24 mouse cellular contexts compared by ENCODE assay signal in genomic region chr15:19593746-19594145, GRCm38 (mm10).
A peak's percentile ranks its signal among the peaks of the same experiment; 100 is the strongest.
DNase-seq lines count a peak whose midpoint lies in the region; ATAC-seq and TF ChIP-seq lines count a peak whose summit lies in the region.
"Had no signal": no experiment of that assay in that cellular context is flagged by ENCODE, and none has a peak within 500 bp of the region (broad histone marks: within the 10 kb centered on the region; RNA-seq: fewer than 3 reads in every experiment).

No protein-coding gene starts in this region.

- no peak overlapping the region for H3K27ac ChIP-seq in forebrain, embryonic 16.5 days (ENCODE audit: low read length)
- H3K27ac ChIP-seq: hindbrain, embryonic 10.5 days; kidney, embryonic 15.5 days; liver, embryonic 12.5 days; macrophage; midbrain, embryonic 15.5 days; neural tube, embryonic 15.5 days had no signal

- H3K4me1 ChIP-seq in forebrain, embryonic 16.5 days (replicated peaks; ENCODE audit: control insufficient read depth, insufficient read depth, low read length) = no peaks in the 10 kb centered on the region
- H3K4me1 ChIP-seq: hindbrain, embryonic 10.5 days; kidney, embryonic 15.5 days; liver, embryonic 12.5 days; midbrain, embryonic 15.5 days; neural tube, embryonic 15.5 days had no signal

- peak; percentile 80 for ATAC-seq in forebrain, embryonic 16.5 days
- ATAC-seq in granulocyte monocyte progenitor cell, adult 5-6 weeks (replicated peaks; ENCODE audit: poor library complexity, severe bottlenecking) = no peak
- ATAC-seq: hindbrain, embryonic 16.5 days; liver, embryonic 12.5 days; liver, postnatal 0 days; midbrain, embryonic 15.5 days had no signal

- no peak for TF ChIP-seq CTCF in brain, embryonic 14.5 days (IDR thresholded peaks at IDR 0.05; ENCODE audit: borderline replicate concordance, extremely low read depth, insufficient read depth, insufficient read length)

- H3K36me3 ChIP-seq in forebrain, embryonic 16.5 days (ENCODE audit: control insufficient read depth, insufficient read depth) = no peaks in the 10 kb centered on the region
- H3K36me3 ChIP-seq: hindbrain, embryonic 10.5 days; kidney, embryonic 15.5 days; liver, embryonic 12.5 days; midbrain, embryonic 15.5 days; neural tube, embryonic 15.5 days had no signal

- H3K4me3 ChIP-seq in forebrain, embryonic 16.5 days (replicated peaks; ENCODE audit: low read length) = no peak overlapping the region
- H3K4me3 ChIP-seq: hindbrain, embryonic 10.5 days; kidney, embryonic 15.5 days; liver, embryonic 12.5 days; midbrain, embryonic 15.5 days; neural tube, embryonic 15.5 days had no signal

- WGBS in forebrain, embryonic 16.5 days = 61% methylated on average over 2 of the region's 2 CpGs

- no peak for TF ChIP-seq POLR2A in brain, embryonic 14.5 days (IDR thresholded peaks at IDR 0.05; ENCODE audit: borderline replicate concordance, extremely low read depth, insufficient read depth, insufficient read length, poor library complexity, severe bottlenecking)

- H3K27me3 ChIP-seq in forebrain, embryonic 16.5 days (replicated peaks; ENCODE audit: control insufficient read depth, insufficient read depth, low read length) = no peaks in the 10 kb centered on the region
- H3K27me3 ChIP-seq: kidney, embryonic 15.5 days; liver, embryonic 12.5 days; midbrain, embryonic 15.5 days; neural tube, embryonic 15.5 days had no signal

- H3K9me3 ChIP-seq in forebrain, embryonic 16.5 days (ENCODE audit: control insufficient read depth, low read length) = no peaks in the 10 kb centered on the region
- H3K9me3 ChIP-seq: hindbrain, embryonic 10.5 days; kidney, embryonic 15.5 days; liver, embryonic 12.5 days; midbrain, embryonic 15.5 days; neural tube, embryonic 15.5 days had no signal

- no peak overlapping the region for H3K4me2 ChIP-seq in forebrain, embryonic 16.5 days (ENCODE audit: low read length)
- H3K4me2 ChIP-seq: kidney, embryonic 15.5 days; liver, embryonic 12.5 days; midbrain, embryonic 15.5 days; neural tube, embryonic 15.5 days had no signal

- DNase-seq in layer of hippocampus, adult 11-12 months (ENCODE audit: low spot score) = peak; percentile 37
- no peak for DNase-seq in layer of hippocampus, postnatal 36 days
- DNase-seq in brain, embryonic 14.5 days (ENCODE audit: low read depth) = peak; percentile 34
- DNase-seq in telencephalon, adult 2 months (ENCODE audit: low read depth, low spot score) = peak; percentile 53
- DNase-seq: adrenal gland, postnatal 25 days; B cell, adult 2 months; cerebellum, adult 8-10 months; cerebellum, postnatal 25 days; gastrocnemius, postnatal 10 days; heart, postnatal 14 days; kidney, adult 18-20 months; kidney, postnatal 25 days; liver, postnatal 0 days; retina, postnatal 1 day; right cerebral cortex, postnatal 14 days had no signal

- H3K9ac ChIP-seq in forebrain, embryonic 16.5 days (replicated peaks; ENCODE audit: low read depth, low read length) = no peak overlapping the region
- H3K9ac ChIP-seq: kidney, embryonic 15.5 days; liver, embryonic 12.5 days; liver, postnatal 0 days; midbrain, embryonic 15.5 days; neural tube, embryonic 15.5 days had no signal

Comparison
In these comparisons a context has a peak if more than half of its experiments do, and no peak if none do; other contexts are left out.
1. DNase-seq: peak in layer of hippocampus, adult 11-12 months (single experiment), brain, embryonic 14.5 days (single experiment) and telencephalon, adult 2 months (single experiment); none in layer of hippocampus, postnatal 36 days (0 of 2).